Mouse (Mus musculus) limb, embryonic 12.5 days (tissue): ENCODE results near the gene Hmgb3. TPM values are rescaled to one million over a fixed set of nuclear protein-coding genes. Genes with fewer than 3 reads are reported as not detected.
"Not testable (repeated sequence)": the region's sequence is repeated elsewhere in the genome, so short reads cannot be mapped to it uniquely, and the experiment has no call there.

Experiments
- ATAC-seq: fragments of 200-750 bp; cut with Nextera tagmentation; 2 replicates; pipeline ENCODE4 v1.8.0; 2017; ENCODE audit warnings: low read depth, moderate TSS enrichment; ENCODE audit not compliant: insufficient number of reproducible peaks, insufficient read depth, low FRiP score, low TSS enrichment
- H3K27ac ChIP-seq: fragments of 300-500 bp; sonication (generic); 2 replicates; pipeline ENCODE4 v1.5.1; 2016; ENCODE audit warnings: mild to moderate bottlenecking, moderate library complexity
- H3K27me3 ChIP-seq: fragments of 300-500 bp; sonication (generic); 2 replicates; pipeline ENCODE4 v1.6.1; 2016; ENCODE audit warnings: mild to moderate bottlenecking, moderate library complexity
- H3K36me3 ChIP-seq: fragments of 300-500 bp; sonication (generic); 2 replicates; pipeline ENCODE4 v1.6.1; 2016; ENCODE audit warnings: mild to moderate bottlenecking, moderate library complexity
- H3K4me1 ChIP-seq: fragments of 300-500 bp; sonication (generic); replicated peaks from 2 replicates; pipeline ENCODE4 v1.6.1; 2016
- H3K4me2 ChIP-seq: fragments of 300-500 bp; sonication (generic); 2 replicates; pipeline ENCODE4 v1.6.1; 2016; ENCODE audit warnings: mild to moderate bottlenecking, moderate library complexity
- H3K4me3 ChIP-seq: fragments of 300-500 bp; sonication (generic); replicated peaks from 2 replicates; pipeline ENCODE4 v1.5.1; 2016; ENCODE audit warnings: mild to moderate bottlenecking
- H3K9ac ChIP-seq: fragments of 300-500 bp; sonication (generic); replicated peaks from 2 replicates; pipeline ENCODE4 v1.6.1; 2016; ENCODE audit warnings: mild to moderate bottlenecking, moderate library complexity
- H3K9me3 ChIP-seq: fragments of 300-500 bp; sonication (generic); 2 replicates; pipeline ENCODE4 v1.6.1; 2016; ENCODE audit warnings: mild to moderate bottlenecking, moderate library complexity
- WGBS: fragments of 180-500 bp; shearing (Covaris S2); methylation state at CpG from one replicate; pipeline ENCODE4 v1.1.7; 2016; 5-methylcytosine and 5-hydroxymethylcytosine counted together
- polyA plus RNA-seq: library from polyadenylated mRNA; unstranded; fragments of >200 nt; fragmentation: Nextera tagmentation; extraction: Ambion mirVana; gene quantifications from 2 replicates; pipeline ENCODE4 v1.2.1, GENCODE M21; 2016

Hmgb3 gene
- 601 and 622 TPM in 2 replicates for polyA plus RNA-seq

- Histone ChIP-seq H3K27me3 (peaks cover 8% of the 10 kb centered on the region), H3K4me2 (peak within 1 kb of the TSS; percentile 56), H3K4me3 (peak within 1 kb of the TSS; percentile 68), H3K27ac (peak within 1 kb of the TSS; percentile 99), H3K36me3 (peaks cover 11% of the 10 kb centered on the region), H3K9ac (peak within 1 kb of the TSS; percentile 91), H3K4me1 (no peaks in the 10 kb centered on the region), H3K9me3 (no peaks in the 10 kb centered on the region)
- 25% methylated on average over 51 of the region's 59 CpGs for WGBS
- ATAC-seq = peak; percentile 98
These were observed at the start of gene Hmgb3 for GRCm38 (mm10) chrX:71555415-71556114. Gene Hmgb3 (plus strand): TSS chrX:71555918.

- not testable (repeated sequence) for H3K9ac ChIP-seq, H3K27me3 ChIP-seq, H3K27ac ChIP-seq, H3K4me1 ChIP-seq, H3K9me3 ChIP-seq, H3K4me2 ChIP-seq, H3K4me3 ChIP-seq, ATAC-seq, H3K36me3 ChIP-seq
- 84% methylated on average over 4 of the region's 4 CpGs for WGBS
These were observed 49.1 kb upstream of the Hmgb3 start for GRCm38 (mm10) chrX:71506591-71506990.

GRCm38 (mm10) chrX:71519252-71519651, 36.5 kb upstream of the Hmgb3 start:
- H3K4me3 ChIP-seq = no peak overlapping the region
- H3K36me3 ChIP-seq = no peaks in the 10 kb centered on the region
- ATAC-seq = no peak
- H3K9me3 ChIP-seq = no peaks in the 10 kb centered on the region
- no peak overlapping the region for H3K4me2 ChIP-seq
- 78% methylated on average over 4 of the region's 4 CpGs for WGBS
- H3K4me1 ChIP-seq = no peaks in the 10 kb centered on the region
- no peaks in the 10 kb centered on the region for H3K27me3 ChIP-seq
- H3K9ac ChIP-seq = no peak overlapping the region
- H3K27ac ChIP-seq = no peak overlapping the region

DNA sequence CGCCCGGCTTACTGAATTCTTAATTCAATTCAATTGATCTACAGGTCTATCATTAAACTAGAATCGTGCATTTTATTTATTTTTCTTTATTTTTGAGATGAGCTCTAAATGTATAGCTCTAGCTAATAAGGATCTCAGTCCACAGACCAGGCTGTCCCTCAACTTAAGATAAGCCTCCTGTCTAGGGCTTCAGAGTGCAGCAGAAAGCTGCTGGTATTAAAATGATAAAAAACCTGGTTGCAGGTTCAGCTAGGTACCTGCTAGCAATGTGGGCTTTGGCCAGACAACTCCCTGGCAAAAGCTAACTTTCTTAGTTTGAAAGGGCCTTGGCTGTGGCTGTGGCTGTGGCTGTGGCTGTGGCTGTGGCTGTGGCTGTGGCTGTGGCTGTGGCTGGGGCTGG, 32.8 kb upstream of the Hmgb3 start:
- 91% methylated on average over 3 of the region's 3 CpGs for WGBS
- H3K27ac ChIP-seq = no peak overlapping the region
- no peak overlapping the region for H3K4me2 ChIP-seq
- H3K4me1 ChIP-seq = peaks cover 6% of the 10 kb centered on the region; the same call in 1 of the 2 replicates
- ATAC-seq = no peak
- H3K9me3 ChIP-seq = no peaks in the 10 kb centered on the region
- no peaks in the 10 kb centered on the region for H3K36me3 ChIP-seq
- H3K4me3 ChIP-seq = no peak overlapping the region
- no peaks in the 10 kb centered on the region for H3K27me3 ChIP-seq
- H3K9ac ChIP-seq = no peak overlapping the region

- no peaks in the 10 kb centered on the region for H3K36me3 ChIP-seq
- H3K4me3 ChIP-seq = no peak overlapping the region
- H3K9me3 ChIP-seq = no peaks in the 10 kb centered on the region
- no peaks in the 10 kb centered on the region for H3K27me3 ChIP-seq
- H3K27ac ChIP-seq = no peak overlapping the region
- no peak overlapping the region for H3K9ac ChIP-seq
- peaks cover 8% of the 10 kb centered on the region; the same call in 1 of the 2 replicates for H3K4me1 ChIP-seq
- H3K4me2 ChIP-seq = no peak overlapping the region
- WGBS = 89% methylated on average over 2 of the region's 2 CpGs
- no peak for ATAC-seq
These were observed 31.4 kb upstream of the Hmgb3 start for GRCm38 (mm10) chrX:71524310-71524709.

DNA sequence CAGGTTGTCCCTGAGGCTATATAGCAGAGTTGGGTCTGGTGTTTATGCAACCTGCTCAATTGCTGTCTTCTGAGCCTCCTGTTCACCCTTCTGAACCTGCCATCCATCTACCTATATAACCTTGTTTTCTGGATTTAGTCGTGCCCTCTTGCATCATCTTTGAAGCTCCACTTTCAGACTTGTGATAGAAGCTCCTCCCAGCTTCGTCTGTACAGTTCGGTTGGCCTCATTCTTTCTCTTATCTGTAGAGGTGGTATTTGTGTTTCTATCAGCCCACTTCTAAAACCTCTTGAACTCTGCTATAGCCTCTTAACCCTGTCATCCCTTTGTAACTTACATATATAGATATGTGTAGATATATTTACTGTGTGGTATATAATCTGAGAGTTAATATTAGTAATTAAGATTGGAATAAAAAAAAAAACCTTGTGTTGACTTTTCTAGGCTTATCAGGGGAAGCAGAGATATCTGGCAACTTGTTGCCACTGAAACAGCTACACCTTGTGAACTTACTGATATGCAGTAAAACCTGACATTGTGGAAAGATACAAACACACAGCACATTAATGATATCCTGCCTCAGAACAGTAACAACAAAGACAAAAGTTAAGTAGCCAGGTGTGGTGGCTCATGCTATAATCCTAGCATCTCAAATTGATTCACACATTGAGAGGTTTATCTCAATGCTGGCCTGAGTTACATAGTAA, 30.0 kb upstream of the Hmgb3 start:
- Histone ChIP-seq H3K27me3 (0 out of 2 replicates have a peak, but pooled peaks cover 4% of the 10 kb centered on the region), H3K4me3 (no peak overlapping the region), H3K9ac (no peak overlapping the region), H3K4me2 (no peak overlapping the region), H3K27ac (no peak overlapping the region), H3K4me1 (peaks cover 8% of the 10 kb centered on the region; the same call in 1 of the 2 replicates), H3K36me3 (no peaks in the 10 kb centered on the region), H3K9me3 (no peaks in the 10 kb centered on the region)
- 78% methylated on average over 3 of the region's 3 CpGs for WGBS
- ATAC-seq = no peak

DNA sequence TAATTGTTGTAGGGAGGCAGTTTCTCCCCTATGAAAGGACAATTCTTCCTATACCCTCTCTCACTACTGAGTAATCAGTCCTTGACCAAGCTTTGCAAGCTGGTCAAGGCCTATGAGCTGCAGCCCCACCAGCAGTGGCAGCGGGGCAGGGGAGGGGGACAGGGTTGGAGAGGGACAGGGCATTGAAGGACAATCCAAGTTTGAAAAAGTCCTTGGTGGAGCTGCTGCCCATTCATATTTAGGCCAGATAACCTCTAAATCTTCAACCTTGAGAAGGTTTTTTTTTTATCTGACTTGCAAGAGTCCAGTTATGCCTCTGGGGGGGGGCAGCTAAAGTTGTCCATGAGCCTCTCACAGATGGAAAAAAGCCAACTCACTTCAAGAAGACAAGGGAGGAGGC, 28.3 kb upstream of the Hmgb3 start:
- Histone ChIP-seq H3K4me1 (peaks cover 8% of the 10 kb centered on the region; the same call in 1 of the 2 replicates), H3K9ac (no peak overlapping the region), H3K4me3 (no peak overlapping the region), H3K4me2 (no peak overlapping the region), H3K36me3 (no peaks in the 10 kb centered on the region), H3K27ac (no peak overlapping the region), H3K27me3 (0 out of 2 replicates have a peak, but pooled peaks cover 4% of the 10 kb centered on the region), H3K9me3 (no peaks in the 10 kb centered on the region)
- WGBS = 75% methylated on average over 1 of the region's 1 CpGs
- no peak for ATAC-seq

DNA sequence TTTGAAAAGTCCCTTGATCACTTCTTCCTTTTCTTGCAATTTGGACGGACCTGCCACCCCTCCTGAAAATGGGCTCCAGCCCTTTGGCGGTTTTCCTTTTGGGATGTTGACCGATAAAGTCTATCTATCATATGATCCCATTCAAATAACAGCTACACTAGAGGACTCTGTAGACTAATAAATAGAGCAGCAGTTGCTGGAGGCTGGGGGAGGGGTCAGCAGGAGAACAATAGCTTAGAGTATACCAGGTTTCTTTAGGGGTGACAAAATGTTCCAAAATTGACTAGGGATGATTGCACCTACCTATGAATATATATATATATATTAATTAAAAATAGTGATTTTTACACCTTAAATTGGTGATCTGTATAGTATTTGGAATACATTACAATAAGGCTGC, 27.6 kb upstream of the Hmgb3 start:
- Histone ChIP-seq H3K36me3 (no peaks in the 10 kb centered on the region), H3K27ac (peak overlapping the region; percentile 45; the same call in 1 of the 2 replicates), H3K27me3 (0 out of 2 replicates have a peak, but pooled peaks cover 4% of the 10 kb centered on the region), H3K4me2 (no peak overlapping the region), H3K4me3 (no peak overlapping the region), H3K4me1 (peaks cover 8% of the 10 kb centered on the region; the same call in 1 of the 2 replicates), H3K9ac (no peak overlapping the region), H3K9me3 (no peaks in the 10 kb centered on the region)
- ATAC-seq = no peak
- WGBS = 52% methylated on average over 3 of the region's 3 CpGs

DNA sequence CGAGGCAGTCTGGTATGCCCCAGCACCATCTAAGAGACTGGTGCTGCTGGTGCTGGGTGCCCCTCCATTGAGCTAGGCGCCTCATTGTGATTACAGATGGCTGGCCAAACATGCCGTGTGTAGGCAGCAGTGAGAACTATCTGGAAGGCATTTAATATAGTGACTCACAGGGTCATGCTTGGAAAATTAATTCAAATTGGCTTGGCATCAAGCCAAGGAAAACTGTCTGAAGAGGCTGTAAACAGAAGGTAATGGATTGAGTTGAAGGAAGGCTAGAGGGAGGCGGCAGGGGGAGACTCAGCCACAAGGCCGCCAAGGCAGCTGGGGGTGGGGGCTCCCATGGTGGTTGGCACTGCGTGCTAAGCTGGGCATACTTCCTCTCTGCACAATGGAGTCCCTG, 27.1 kb upstream of the Hmgb3 start:
- Histone ChIP-seq H3K9ac (no peak overlapping the region), H3K27ac (peak overlapping the region; percentile 45), H3K9me3 (no peaks in the 10 kb centered on the region), H3K4me2 (no peak overlapping the region), H3K4me3 (no peak overlapping the region), H3K4me1 (peaks cover 8% of the 10 kb centered on the region; the same call in 1 of the 2 replicates), H3K27me3 (0 out of 2 replicates have a peak, but pooled peaks cover 4% of the 10 kb centered on the region), H3K36me3 (no peaks in the 10 kb centered on the region)
- peak; percentile 79 for ATAC-seq
- 52% methylated on average over 6 of the region's 6 CpGs for WGBS

- peaks cover 5% of the 10 kb centered on the region; the same call in 1 of the 2 replicates for H3K4me1 ChIP-seq
- H3K9me3 ChIP-seq = no peaks in the 10 kb centered on the region
- H3K27me3 ChIP-seq = 0 out of 2 replicates have a peak, but pooled peaks cover 4% of the 10 kb centered on the region
- no peak overlapping the region for H3K27ac ChIP-seq
- 67% methylated on average over 3 of the region's 3 CpGs for WGBS
- ATAC-seq = no peak
- no peak overlapping the region for H3K4me3 ChIP-seq
- H3K9ac ChIP-seq = no peak overlapping the region
- H3K4me2 ChIP-seq = no peak overlapping the region
- H3K36me3 ChIP-seq = no peaks in the 10 kb centered on the region
These were observed 23.1 kb upstream of the Hmgb3 start for GRCm38 (mm10) chrX:71532635-71533034.

GRCm38 (mm10) chrX:71534102-71534501, 21.6 kb upstream of the Hmgb3 start:
- H3K9me3 ChIP-seq = no peaks in the 10 kb centered on the region
- peaks cover 4% of the 10 kb centered on the region; the same call in 1 of the 2 replicates for H3K27me3 ChIP-seq
- no peak overlapping the region for H3K27ac ChIP-seq
- no peak overlapping the region for H3K4me2 ChIP-seq
- H3K9ac ChIP-seq = no peak overlapping the region
- H3K4me1 ChIP-seq = no peaks in the 10 kb centered on the region
- no peaks in the 10 kb centered on the region for H3K36me3 ChIP-seq
- no peak for ATAC-seq
- 75% methylated on average over 5 of the region's 5 CpGs for WGBS
- H3K4me3 ChIP-seq = no peak overlapping the region
